Mouse (Mus musculus) common myeloid progenitor, adult 5-6 weeks (primary cell): ENCODE measurements around the gene Gm27029. TPM values are rescaled to one million over a fixed set of nuclear protein-coding genes. Genes with fewer than 3 reads are reported as not detected.
"Not testable (repeated sequence)": the region's sequence is repeated elsewhere in the genome, so short reads cannot be mapped to it uniquely, and the experiment has no call there.

Source experiments
- ATAC-seq: replicated peaks from 2 replicates; pipeline ENCODE4 v1.8.0; 2016; ENCODE audit warnings: low read depth, mild to moderate bottlenecking, moderate TSS enrichment, inconsistent platforms; ENCODE audit not compliant: poor library complexity, severe bottlenecking
- total RNA-seq: library from RNA; stranded (forward); fragments of 200-1000, 187-1606 nt; gene quantifications from 2 replicates; pipeline ENCODE4 v1.2.3, GENCODE M21; 2017

The Gm27029 gene
- total RNA-seq, 1 experiment from 2014 or later = 1.1 TPM

- no peak for ATAC-seq
These were observed 1.6 kb upstream of the Gm27029 start for GRCm38 (mm10) chr11:101426165-101426564.

- peak; percentile 96 for ATAC-seq
These were observed 573 bp upstream of the Gm27029 start, which contains the start of the genes Rundc1 and Ptges3l for GRCm38 (mm10) chr11:101424925-101425813. Gene Rundc1, plus strand, starts transcription at chr11:101425085. Gene Ptges3l, minus strand, starts transcription at chr11:101425333.

GRCm38 (mm10) chr11:101420148-101420547, 4.4 kb downstream of the Gm27029 start:
- ATAC-seq = no peak

GRCm38 (mm10) chr11:101419610-101420009, 5.0 kb downstream of the Gm27029 start:
- no peak for ATAC-seq

- ATAC-seq = no peak
These were observed 5.6 kb downstream of the Gm27029 start for GRCm38 (mm10) chr11:101418991-101419390.

GRCm38 (mm10) chr11:101417101-101417855, 7.3 kb downstream of the Gm27029 start, which contains the start of gene Aarsd1:
Gene Aarsd1, minus strand, starts transcription at chr11:101417615.
- peak; percentile 92 for ATAC-seq

GRCm38 (mm10) chr11:101416433-101417100, 8.0 kb downstream of the Gm27029 start:
- ATAC-seq = peak; percentile 37; the same call in 1 of the 2 replicates

GRCm38 (mm10) chr11:101415306-101415705, 9.3 kb downstream of the Gm27029 start:
- no peak for ATAC-seq

GRCm38 (mm10) chr11:101395110-101395509, 29.5 kb downstream of the Gm27029 start:
- ATAC-seq = peak; percentile 94

- no peak for ATAC-seq
These were observed 42.8 kb downstream of the Gm27029 start for GRCm38 (mm10) chr11:101381817-101382216.

- no peak for ATAC-seq
These were observed 45.7 kb downstream of the Gm27029 start for GRCm38 (mm10) chr11:101378926-101379325.

GRCm38 (mm10) chr11:101378196-101378595, 46.4 kb downstream of the Gm27029 start:
- ATAC-seq = not testable (repeated sequence)

GRCm38 (mm10) chr11:101374421-101374938, 50.1 kb downstream of the Gm27029 start:
- ATAC-seq = no peak

GRCm38 (mm10) chr11:101370141-101370540, 54.5 kb downstream of the Gm27029 start:
- no peak for ATAC-seq

- ATAC-seq = no peak
These were observed 57.2 kb downstream of the Gm27029 start, which contains the start of gene G6pc for GRCm38 (mm10) chr11:101367326-101367935. Gene G6pc, plus strand, starts transcription at chr11:101367561.

GRCm38 (mm10) chr11:101364531-101364931, 60.1 kb downstream of the Gm27029 start:
- 0 out of 2 replicates have a peak, but pooled peaks have one; percentile 22 for ATAC-seq

GRCm38 (mm10) chr11:101360651-101361113, 63.9 kb downstream of the Gm27029 start:
- no peak for ATAC-seq

- ATAC-seq = no peak
These were observed 64.8 kb downstream of the Gm27029 start for GRCm38 (mm10) chr11:101359776-101360175.

- ATAC-seq = peak; percentile 79
These were observed 67.0 kb downstream of the Gm27029 start for GRCm38 (mm10) chr11:101357505-101358182.
